Mouse (Mus musculus): ENCODE measurements around the gene Tekt5. TPM values are rescaled to one million over a fixed set of nuclear protein-coding genes. Genes with fewer than 3 reads are reported as not detected.
A peak's percentile ranks its signal among the peaks of the same experiment; 100 is the strongest.

Gene Tekt5
- total and polyA plus RNA-seq, 2 experiments from 2014 or later: 0.45 TPM; not detected in 1

GRCm38 (mm10) chr16:10369468-10369934 lies 25.8 kb downstream of the Tekt5 start:
- no peak for DNase-seq (ENCODE audit: low spot score)
- no peaks in the 10 kb centered on the region for H3K27me3 ChIP-seq (ENCODE audit: control insufficient read depth, insufficient read depth, low read length)
- H3K4me3 ChIP-seq (ENCODE audit: low read depth, low read length): no peak overlapping the region
- H3K9me3 ChIP-seq (replicated peaks; ENCODE audit: control insufficient read depth, low read length): no peaks in the 10 kb centered on the region
- peaks cover 6% of the 10 kb centered on the region; the same call in 1 of the 2 replicates for H3K4me1 ChIP-seq (ENCODE audit: control insufficient read depth, insufficient read depth)
- no peaks in the 10 kb centered on the region for H3K36me3 ChIP-seq (replicated peaks; ENCODE audit: control insufficient read depth, insufficient read depth, low read length)
- WGBS: 51% methylated on average over 3 of the region's 3 CpGs
- no peak overlapping the region for H3K4me2 ChIP-seq (ENCODE audit: low read depth, low read length)
- TF ChIP-seq EP300 (IDR thresholded peaks at IDR 0.05; ENCODE audit: low read depth): no peak
- TF ChIP-seq CTCF (IDR thresholded peaks at IDR 0.05; ENCODE audit: low read depth): no peak
- H3K9ac ChIP-seq (replicated peaks; ENCODE audit: low read depth, low read length): no peak overlapping the region
- no peak overlapping the region for H3K27ac ChIP-seq (ENCODE audit: low read depth)
- ATAC-seq (ENCODE audit: insufficient read depth, low read depth): no peak

GRCm38 (mm10) chr16:10366240-10367217 lies 28.8 kb downstream of the Tekt5 start:
- no peaks in the 10 kb centered on the region for H3K27me3 ChIP-seq (ENCODE audit: control insufficient read depth, insufficient read depth, low read length)
- H3K36me3 ChIP-seq (replicated peaks; ENCODE audit: control insufficient read depth, insufficient read depth, low read length): no peaks in the 10 kb centered on the region
- peaks cover 6% of the 10 kb centered on the region; the same call in 1 of the 2 replicates for H3K4me1 ChIP-seq (ENCODE audit: control insufficient read depth, insufficient read depth)
- DNase-seq (ENCODE audit: low spot score) (peak; percentile 72), ATAC-seq (ENCODE audit: insufficient read depth, low read depth) (peak; percentile 88)
- no peak overlapping the region for H3K4me2 ChIP-seq (ENCODE audit: low read depth, low read length)
- TF ChIP-seq CTCF (IDR thresholded peaks at IDR 0.05; ENCODE audit: low read depth): no peak
- TF ChIP-seq EP300 (IDR thresholded peaks at IDR 0.05; ENCODE audit: low read depth): no peak
- no peak overlapping the region for H3K9ac ChIP-seq (replicated peaks; ENCODE audit: low read depth, low read length)
- peak overlapping the region; percentile 27 for H3K27ac ChIP-seq (ENCODE audit: low read depth)
- no peaks in the 10 kb centered on the region for H3K9me3 ChIP-seq (replicated peaks; ENCODE audit: control insufficient read depth, low read length)
- no peak overlapping the region for H3K4me3 ChIP-seq (ENCODE audit: low read depth, low read length)
- 63% methylated on average over 14 of the region's 14 CpGs for WGBS

- Histone ChIP-seq H3K27ac (ENCODE audit: low read depth) (peak overlapping the region; percentile 27; the same call in 1 of the 2 replicates), H3K27me3 (ENCODE audit: control insufficient read depth, insufficient read depth, low read length) (no peaks in the 10 kb centered on the region), H3K36me3 (replicated peaks; ENCODE audit: control insufficient read depth, insufficient read depth, low read length) (no peaks in the 10 kb centered on the region), H3K4me3 (ENCODE audit: low read depth, low read length) (no peak overlapping the region), H3K9ac (replicated peaks; ENCODE audit: low read depth, low read length) (no peak overlapping the region), H3K4me1 (ENCODE audit: control insufficient read depth, insufficient read depth) (peaks cover 6% of the 10 kb centered on the region; the same call in 1 of the 2 replicates), H3K9me3 (replicated peaks; ENCODE audit: control insufficient read depth, low read length) (no peaks in the 10 kb centered on the region), H3K4me2 (ENCODE audit: low read depth, low read length) (no peak overlapping the region)
- DNase-seq (ENCODE audit: low spot score): no peak
- TF ChIP-seq CTCF (IDR thresholded peaks at IDR 0.05; ENCODE audit: low read depth) (no peak), EP300 (IDR thresholded peaks at IDR 0.05; ENCODE audit: low read depth) (no peak)
- no peak for ATAC-seq (ENCODE audit: insufficient read depth, low read depth)
- 70% methylated on average over 4 of the region's 4 CpGs for WGBS
Measured at GRCm38 (mm10) chr16:10365796-10366195, 29.5 kb downstream of the Tekt5 start.

- no peak overlapping the region for H3K27ac ChIP-seq (ENCODE audit: low read depth)
- TF ChIP-seq CTCF (IDR thresholded peaks at IDR 0.05; ENCODE audit: low read depth): no peak
- no peak for TF ChIP-seq EP300 (IDR thresholded peaks at IDR 0.05; ENCODE audit: low read depth)
- 0 out of 2 replicates have a peak, but pooled peaks cover 2% of the 10 kb centered on the region for H3K4me1 ChIP-seq (ENCODE audit: control insufficient read depth, insufficient read depth)
- no peaks in the 10 kb centered on the region for H3K9me3 ChIP-seq (replicated peaks; ENCODE audit: control insufficient read depth, low read length)
- 62% methylated on average over 1 of the region's 1 CpGs for WGBS
- H3K9ac ChIP-seq (replicated peaks; ENCODE audit: low read depth, low read length): no peak overlapping the region
- ATAC-seq (ENCODE audit: insufficient read depth, low read depth) (no peak), DNase-seq (ENCODE audit: low spot score) (no peak)
- H3K4me3 ChIP-seq (ENCODE audit: low read depth, low read length): no peak overlapping the region
- no peaks in the 10 kb centered on the region for H3K27me3 ChIP-seq (ENCODE audit: control insufficient read depth, insufficient read depth, low read length)
- H3K4me2 ChIP-seq (ENCODE audit: low read depth, low read length): no peak overlapping the region
- H3K36me3 ChIP-seq (replicated peaks; ENCODE audit: control insufficient read depth, insufficient read depth, low read length): no peaks in the 10 kb centered on the region
Measured at GRCm38 (mm10) chr16:10363061-10363460, 32.2 kb downstream of the Tekt5 start.

GRCm38 (mm10) chr16:10359241-10359640 lies 36.0 kb downstream of the Tekt5 start:
- no peak for TF ChIP-seq EP300 (IDR thresholded peaks at IDR 0.05; ENCODE audit: low read depth)
- no peak for TF ChIP-seq CTCF (IDR thresholded peaks at IDR 0.05; ENCODE audit: low read depth)
- no peaks in the 10 kb centered on the region for H3K36me3 ChIP-seq (replicated peaks; ENCODE audit: control insufficient read depth, insufficient read depth, low read length)
- no peaks in the 10 kb centered on the region for H3K9me3 ChIP-seq (replicated peaks; ENCODE audit: control insufficient read depth, low read length)
- no peak overlapping the region for H3K4me2 ChIP-seq (ENCODE audit: low read depth, low read length)
- peaks cover 19% of the 10 kb centered on the region for H3K4me1 ChIP-seq (ENCODE audit: control insufficient read depth, insufficient read depth)
- no peaks in the 10 kb centered on the region for H3K27me3 ChIP-seq (ENCODE audit: control insufficient read depth, insufficient read depth, low read length)
- DNase-seq (ENCODE audit: low spot score): no peak
- ATAC-seq (ENCODE audit: insufficient read depth, low read depth): no peak
- H3K27ac ChIP-seq (ENCODE audit: low read depth): no peak overlapping the region
- 82% methylated on average over 6 of the region's 6 CpGs for WGBS
- no peak overlapping the region for H3K4me3 ChIP-seq (ENCODE audit: low read depth, low read length)
- no peak overlapping the region for H3K9ac ChIP-seq (replicated peaks; ENCODE audit: low read depth, low read length)

Data from heart, postnatal 0 days (tissue).